Mouse (Mus musculus): Measurements from ENCODE around the gene Pafah1b2.

Pafah1b2 gene

GRCm38 (mm10) chr9:45939794-45940193 lies 72.7 kb downstream of the Pafah1b2 start:
- no peak for DNase-seq

GRCm38 (mm10) chr9:45938952-45939637 lies 73.4 kb downstream of the Pafah1b2 start:
- DNase-seq = no peak

GRCm38 (mm10) chr9:45938088-45938487 lies 74.4 kb downstream of the Pafah1b2 start:
- DNase-seq = no peak

GRCm38 (mm10) chr9:45936883-45937282 lies 75.6 kb downstream of the Pafah1b2 start:
- peak; percentile 86 for DNase-seq

- DNase-seq = peak; percentile 80
These were observed 76.8 kb downstream of the Pafah1b2 start, which contains the start of gene Tagln for GRCm38 (mm10) chr9:45935628-45936210. Gene Tagln, minus strand, starts transcription at chr9:45936058.

GRCm38 (mm10) chr9:45932571-45933415 lies 79.7 kb downstream of the Pafah1b2 start:
- no peak for DNase-seq

- peak; percentile 62 for DNase-seq
These were observed 80.5 kb downstream of the Pafah1b2 start for GRCm38 (mm10) chr9:45931958-45932357.

- DNase-seq = no peak
These were observed 83.2 kb downstream of the Pafah1b2 start for GRCm38 (mm10) chr9:45929285-45929684.

- peak; percentile 38 for DNase-seq
These were observed 92.6 kb downstream of the Pafah1b2 start for GRCm38 (mm10) chr9:45919895-45920294.

- DNase-seq = peak; percentile 78
These were observed 95.2 kb downstream of the Pafah1b2 start for GRCm38 (mm10) chr9:45917041-45917934.

GRCm38 (mm10) chr9:45915659-45916058 lies 96.8 kb downstream of the Pafah1b2 start:
- no peak for DNase-seq
